Mouse (Mus musculus) bone marrow, adult 2 months (tissue): ENCODE data around the gene Abcb7.

Source experiments
- CTCF ChIP-seq: fragments of 200-500 bp; IDR thresholded peaks from 2 replicates; pipeline ENCODE4 v1.5.1; 2011; ENCODE audit warnings: low read length, control low read depth; ENCODE audit not compliant: control insufficient read depth, insufficient read depth
- POLR2A ChIP-seq: fragments of 200-500 bp; IDR thresholded peaks from 2 replicates; pipeline ENCODE4 v1.6.1; 2011; ENCODE audit warnings: low read depth, mild to moderate bottlenecking, control low read depth, low read length, borderline replicate concordance; ENCODE audit not compliant: control insufficient read depth

- no peak for TF ChIP-seq POLR2A
- TF ChIP-seq CTCF: no peak
These were observed 11.2 kb downstream of the Abcb7 start for GRCm38 (mm10) chrX:104402463-104402862.
